Mouse (Mus musculus) hindbrain, embryonic 12.5 days (tissue): ENCODE results near the gene Macrod1. TPM values are rescaled to one million over a fixed set of nuclear protein-coding genes. Genes with fewer than 3 reads are reported as not detected.
A peak's percentile ranks its signal among the peaks of the same experiment; 100 is the strongest.
"Not testable (repeated sequence)": the region's sequence is repeated elsewhere in the genome, so short reads cannot be mapped to it uniquely, and the experiment has no call there.

Source experiments
- ATAC-seq: fragments of 200-750 bp; cut with Nextera tagmentation; 2 replicates; pipeline ENCODE4 v1.8.0; 2017; ENCODE audit warnings: moderate TSS enrichment; ENCODE audit not compliant: low FRiP score
- H3K27ac ChIP-seq: fragments of 300-500 bp; sonication (generic); 2 replicates; pipeline ENCODE4 v1.5.1; 2016; ENCODE audit warnings: mild to moderate bottlenecking
- H3K27me3 ChIP-seq: fragments of 300-500 bp; sonication (generic); 2 replicates; pipeline ENCODE4 v1.6.1; 2016; ENCODE audit warnings: mild to moderate bottlenecking
- H3K36me3 ChIP-seq: fragments of 300-500 bp; sonication (generic); 2 replicates; pipeline ENCODE4 v1.6.1; 2016; ENCODE audit warnings: mild to moderate bottlenecking
- H3K4me1 ChIP-seq: fragments of 300-500 bp; sonication (generic); 2 replicates; pipeline ENCODE4 v1.6.1; 2016
- H3K4me2 ChIP-seq: fragments of 300-500 bp; sonication (generic); replicated peaks from 2 replicates; pipeline ENCODE4 v1.6.1; 2016; ENCODE audit warnings: mild to moderate bottlenecking
- H3K4me3 ChIP-seq: fragments of 300-500 bp; sonication (generic); 2 replicates; pipeline ENCODE4 v1.5.1; 2016; ENCODE audit warnings: mild to moderate bottlenecking
- H3K9ac ChIP-seq: fragments of 300-500 bp; sonication (generic); 2 replicates; pipeline ENCODE4 v1.6.1; 2016; ENCODE audit warnings: mild to moderate bottlenecking, moderate library complexity
- H3K9me3 ChIP-seq: fragments of 300-500 bp; sonication (generic); replicated peaks from 2 replicates; pipeline ENCODE4 v1.6.1; 2016; ENCODE audit warnings: mild to moderate bottlenecking
- WGBS: fragments of 180-500 bp; shearing (Covaris S2); methylation state at CpG from one replicate; pipeline ENCODE4 v1.1.7; 2016; 5-methylcytosine and 5-hydroxymethylcytosine counted together
- polyA plus RNA-seq: library from polyadenylated mRNA; unstranded; fragments of >200 nt; fragmentation: Nextera tagmentation; extraction: Ambion mirVana; gene quantifications from 2 replicates; pipeline ENCODE4 v1.2.1, GENCODE M21; 2016

Macrod1 gene
- polyA plus RNA-seq, 1 experiment from 2014 or later, result 5.6 TPM

DNA sequence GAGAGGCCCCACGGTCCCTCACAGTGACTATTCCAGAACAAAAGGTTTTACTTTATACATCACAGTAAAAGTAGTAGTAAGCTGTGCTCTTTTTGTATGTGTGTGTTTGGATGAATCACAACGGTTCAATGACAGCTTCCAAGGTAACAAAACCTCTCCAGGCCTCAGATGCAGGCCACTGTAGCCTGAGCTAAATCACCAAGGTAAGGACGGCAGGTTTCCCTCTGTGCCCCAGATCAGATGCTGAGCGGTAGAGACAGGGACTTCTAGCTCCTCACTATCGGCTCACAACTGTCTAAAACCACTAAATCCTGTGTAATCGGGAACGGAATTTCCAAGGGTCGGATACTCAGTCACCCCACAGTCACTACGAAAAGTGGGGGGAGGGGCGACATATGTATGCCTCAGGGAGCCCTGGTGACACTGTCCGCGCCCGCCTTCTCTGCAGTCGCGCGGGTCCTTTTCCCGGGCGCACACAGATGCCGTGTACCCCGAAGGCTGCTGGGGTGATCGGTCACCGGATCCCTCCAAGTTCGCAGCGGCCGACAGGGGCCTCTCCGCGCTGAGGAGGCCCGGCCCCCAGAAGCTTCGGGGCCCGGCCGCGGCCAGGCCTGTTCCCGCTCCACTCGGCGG lies 17.4 kb upstream of the Macrod1 start:
- Histone ChIP-seq H3K36me3 (peaks cover 12% of the 10 kb centered on the region), H3K4me2 (peak overlapping the region; percentile 61), H3K27me3 (no peaks in the 10 kb centered on the region), H3K4me3 (peak overlapping the region; percentile 94), H3K9me3 (no peaks in the 10 kb centered on the region), H3K27ac (peak overlapping the region; percentile 91), H3K4me1 (peaks cover 27% of the 10 kb centered on the region), H3K9ac (peak overlapping the region; percentile 96)
- WGBS, result 2% methylated on average over 30 of the region's 35 CpGs
- peak; percentile 26 for ATAC-seq

DNA sequence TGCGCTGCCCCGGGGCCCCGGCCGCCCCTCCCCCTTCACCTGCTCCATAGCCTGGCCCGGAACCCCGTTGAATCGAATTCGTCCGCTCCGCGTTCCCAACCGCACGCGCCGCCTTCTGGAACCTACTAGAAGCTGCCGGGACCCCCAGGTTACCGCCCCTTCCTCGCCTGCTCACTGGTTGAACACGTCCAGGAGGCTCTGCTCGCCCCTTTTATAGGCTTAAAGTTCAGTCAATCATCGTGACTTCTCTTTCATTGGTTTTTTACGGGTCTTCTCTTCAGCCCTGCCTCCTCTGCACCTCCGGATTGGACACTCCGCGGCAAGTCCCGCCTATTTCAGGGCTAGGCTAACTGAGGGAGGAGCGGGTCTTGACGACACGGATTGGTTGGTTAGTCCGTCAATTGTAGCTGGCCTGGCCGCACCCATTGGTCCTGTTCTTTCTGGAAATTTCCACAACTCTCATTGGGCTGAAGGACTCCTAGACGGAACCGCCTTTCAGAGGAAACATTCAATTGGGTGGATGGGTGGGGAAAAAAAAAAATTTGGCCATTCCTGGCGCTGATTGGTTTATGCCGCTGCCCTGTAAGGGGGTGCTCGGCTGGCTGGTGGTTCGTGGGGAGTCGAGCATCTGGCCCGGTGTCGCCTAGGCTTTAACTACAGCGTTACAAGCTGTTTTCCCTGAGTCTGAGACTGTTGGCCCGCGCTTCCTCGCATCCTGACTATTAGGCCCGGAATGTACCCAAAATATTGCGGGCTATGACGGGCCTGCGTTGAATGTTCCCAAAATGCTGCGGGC lies 16.6 kb upstream of the Macrod1 start, which contains the start of gene Stip1:
Gene Stip1 (minus strand): TSS at position 127 of the 796 bp plus-strand sequence.
- ATAC-seq, result peak; percentile 99
- WGBS, result under 1% methylated on average over 48 of the region's 49 CpGs
- Histone ChIP-seq H3K27ac (peak within 1 kb of the TSS; percentile 91), H3K27me3 (no peaks in the 10 kb centered on the region), H3K4me1 (peaks cover 27% of the 10 kb centered on the region), H3K4me2 (peak within 1 kb of the TSS; percentile 61), H3K9me3 (no peaks in the 10 kb centered on the region), H3K4me3 (peak within 1 kb of the TSS; percentile 94), H3K9ac (peak within 1 kb of the TSS; percentile 96), H3K36me3 (peaks cover 6% of the 10 kb centered on the region; the same call in 1 of the 2 replicates)

DNA sequence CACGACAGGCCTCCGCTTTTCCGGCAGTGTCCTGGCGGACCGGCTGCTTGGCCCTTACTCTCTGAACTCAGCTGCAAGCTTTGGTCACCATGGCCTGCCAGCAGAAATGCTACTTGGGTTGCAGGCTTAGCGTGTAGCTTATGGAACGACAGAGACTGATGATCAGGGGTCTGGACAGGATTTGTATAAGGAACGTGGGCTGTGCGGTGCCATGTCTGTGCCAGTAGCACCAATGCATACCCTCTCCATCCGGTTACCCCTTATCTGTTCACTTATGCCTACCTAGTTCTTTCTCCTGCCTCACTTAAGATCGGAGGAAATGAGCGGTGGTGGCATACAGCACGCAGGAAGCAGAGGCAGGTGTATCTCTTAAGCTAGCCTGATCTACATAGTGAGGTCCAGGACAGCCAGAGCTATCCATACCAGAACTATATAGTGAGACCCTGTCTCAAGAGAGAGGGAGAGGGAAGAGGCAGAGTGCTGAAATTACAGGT lies 15.9 kb upstream of the Macrod1 start:
- peak overlapping the region; percentile 87 for H3K27ac ChIP-seq
- H3K9me3 ChIP-seq, result no peaks in the 10 kb centered on the region
- H3K27me3 ChIP-seq, result no peaks in the 10 kb centered on the region
- peak overlapping the region; percentile 94 for H3K4me3 ChIP-seq
- H3K4me1 ChIP-seq, result peaks cover 27% of the 10 kb centered on the region
- ATAC-seq, result peak; percentile 2
- peak overlapping the region; percentile 61 for H3K4me2 ChIP-seq
- WGBS, result 25% methylated on average over 13 of the region's 13 CpGs
- no peaks in the 10 kb centered on the region for H3K36me3 ChIP-seq
- H3K9ac ChIP-seq, result peak overlapping the region; percentile 57

DNA sequence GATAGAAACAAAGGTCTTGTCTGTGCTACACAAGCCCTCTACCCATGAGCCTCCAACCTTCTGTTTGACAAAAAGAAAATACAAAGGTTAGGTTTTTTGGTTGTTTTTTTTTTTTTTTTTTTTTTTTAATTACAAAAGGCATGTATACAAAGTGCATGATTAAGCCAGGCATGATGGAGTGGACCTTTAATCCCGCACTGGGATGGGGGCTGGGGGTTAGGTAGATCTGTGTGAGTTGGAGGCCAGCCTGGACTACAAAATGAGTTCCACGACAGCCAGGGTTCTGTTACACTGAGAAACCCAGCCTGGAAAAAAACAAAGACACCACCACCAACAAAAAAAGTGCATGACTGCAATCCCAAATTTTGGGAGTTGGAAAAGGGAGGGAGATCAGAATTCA lies 15.4 kb upstream of the Macrod1 start:
- Histone ChIP-seq H3K36me3 (no peaks in the 10 kb centered on the region), H3K27me3 (no peaks in the 10 kb centered on the region), H3K4me1 (peaks cover 27% of the 10 kb centered on the region), H3K27ac (peak overlapping the region; percentile 87; the same call in 1 of the 2 replicates), H3K9me3 (no peaks in the 10 kb centered on the region), H3K4me2 (peak overlapping the region; percentile 61), H3K9ac (no peak overlapping the region), H3K4me3 (0 out of 2 replicates have a peak overlapping the region, but pooled peaks have one; percentile 94)
- WGBS, result 95% methylated on average over 2 of the region's 2 CpGs
- no peak for ATAC-seq

DNA sequence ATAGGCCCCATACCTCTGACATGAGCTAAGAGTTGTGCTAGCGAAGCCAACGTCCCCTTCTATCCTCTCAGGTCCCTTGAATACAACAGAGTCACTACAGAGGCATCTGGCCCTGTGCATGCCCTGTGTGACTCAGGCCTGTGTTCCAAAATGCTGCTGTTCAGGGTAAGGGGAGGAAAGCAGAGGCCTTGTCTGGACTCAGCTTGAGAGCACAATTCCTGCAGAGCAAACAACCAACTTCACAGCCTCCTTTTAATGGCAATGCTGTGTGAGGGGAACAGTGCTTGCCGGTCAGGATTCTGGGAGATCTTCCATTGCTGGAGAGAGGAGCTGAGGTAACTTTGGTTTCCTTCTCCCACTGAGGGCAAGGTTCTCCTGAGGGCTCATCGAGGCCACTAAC lies 12.3 kb upstream of the Macrod1 start:
- Histone ChIP-seq H3K4me1 (peaks cover 4% of the 10 kb centered on the region; the same call in 1 of the 2 replicates), H3K9me3 (no peaks in the 10 kb centered on the region), H3K4me2 (no peak overlapping the region), H3K27ac (no peak overlapping the region), H3K36me3 (no peaks in the 10 kb centered on the region), H3K4me3 (no peak overlapping the region), H3K9ac (no peak overlapping the region), H3K27me3 (no peaks in the 10 kb centered on the region)
- no peak for ATAC-seq
- WGBS, result 67% methylated on average over 4 of the region's 4 CpGs

DNA sequence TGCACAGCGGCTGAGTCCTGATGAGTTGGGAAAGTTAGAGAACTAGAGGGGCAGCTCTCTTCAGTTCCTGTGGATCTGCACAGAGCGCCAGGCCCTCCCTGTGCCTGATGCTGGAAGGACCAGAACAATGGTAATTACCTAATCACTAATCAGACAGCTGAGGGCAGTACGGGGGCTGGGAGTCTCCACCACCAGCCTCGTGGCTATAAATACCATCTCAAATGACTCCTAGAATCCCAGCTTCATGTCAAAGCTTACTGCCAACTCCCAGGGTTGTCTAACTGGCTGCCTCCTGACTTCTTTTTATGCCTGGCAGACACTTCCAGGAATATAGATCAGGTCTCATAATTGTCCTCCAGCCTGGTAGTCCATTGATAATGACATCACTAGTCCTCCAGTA lies 11.9 kb upstream of the Macrod1 start:
- WGBS, result 46% methylated on average over 4 of the region's 4 CpGs
- ATAC-seq, result no peak

DNA sequence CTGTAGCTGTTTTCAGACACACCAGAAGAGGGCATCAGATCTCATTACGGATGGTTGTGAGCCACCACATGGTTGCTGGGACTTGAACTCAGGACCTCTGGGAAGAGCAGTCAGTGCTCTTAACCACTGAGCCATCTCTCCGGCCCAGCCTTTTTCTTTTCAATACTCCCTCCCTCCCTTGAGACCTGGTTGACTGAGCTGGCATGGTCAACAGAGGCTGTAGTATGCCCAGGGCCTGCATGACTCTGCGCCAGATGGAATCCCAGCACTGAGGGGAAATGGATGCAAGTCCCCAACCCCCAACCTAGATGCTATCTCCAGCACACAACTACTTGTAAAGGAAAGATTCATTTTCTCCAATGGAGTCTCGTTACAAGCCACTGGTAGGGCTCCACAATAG lies 3.2 kb upstream of the Macrod1 start:
- not testable (repeated sequence) for H3K27ac ChIP-seq, ATAC-seq, H3K4me3 ChIP-seq, H3K9ac ChIP-seq, H3K4me2 ChIP-seq, H3K9me3 ChIP-seq, H3K36me3 ChIP-seq
- H3K4me1 ChIP-seq, result peaks cover 23% of the 10 kb centered on the region
- H3K27me3 ChIP-seq, result peaks cover 27% of the 10 kb centered on the region
- WGBS, result 80% methylated on average over 4 of the region's 4 CpGs

More for the DNA sequence above, 11.9 kb upstream of the Macrod1 start:
- Histone ChIP-seq H3K9me3 (no peaks in the 10 kb centered on the region), H3K9ac (no peak overlapping the region), H3K4me1 (peaks cover 4% of the 10 kb centered on the region; the same call in 1 of the 2 replicates), H3K27me3 (no peaks in the 10 kb centered on the region), H3K36me3 (no peaks in the 10 kb centered on the region), H3K4me3 (no peak overlapping the region), H3K4me2 (no peak overlapping the region), H3K27ac (no peak overlapping the region)

DNA sequence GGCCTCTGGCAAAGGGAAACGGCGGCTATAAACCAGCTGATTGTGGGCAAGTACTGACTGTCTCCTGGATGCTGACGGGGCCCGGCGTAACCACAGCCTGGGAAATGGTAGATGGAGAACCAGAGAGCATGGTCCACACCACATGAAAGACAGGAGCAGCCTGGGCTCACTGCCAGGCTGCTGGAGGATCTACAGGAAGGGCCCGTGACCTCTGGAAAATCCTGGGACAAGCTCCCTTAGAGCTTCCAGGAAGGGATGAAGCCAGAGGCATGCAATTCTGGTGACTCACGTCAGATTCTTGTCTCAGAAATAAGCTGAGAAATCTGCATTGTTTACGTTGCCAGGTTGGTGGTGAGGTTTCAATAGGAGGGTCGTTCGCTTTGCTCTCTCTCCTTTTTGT lies 1.8 kb upstream of the Macrod1 start:
- no peak for ATAC-seq
- H3K9ac ChIP-seq, result no peak overlapping the region
- H3K4me2 ChIP-seq, result no peak overlapping the region
- H3K27ac ChIP-seq, result no peak overlapping the region
- no peaks in the 10 kb centered on the region for H3K9me3 ChIP-seq
- H3K4me1 ChIP-seq, result peaks cover 24% of the 10 kb centered on the region
- H3K36me3 ChIP-seq, result no peaks in the 10 kb centered on the region
- no peak overlapping the region for H3K4me3 ChIP-seq
- 72% methylated on average over 10 of the region's 10 CpGs for WGBS
- H3K27me3 ChIP-seq, result peaks cover 37% of the 10 kb centered on the region

DNA sequence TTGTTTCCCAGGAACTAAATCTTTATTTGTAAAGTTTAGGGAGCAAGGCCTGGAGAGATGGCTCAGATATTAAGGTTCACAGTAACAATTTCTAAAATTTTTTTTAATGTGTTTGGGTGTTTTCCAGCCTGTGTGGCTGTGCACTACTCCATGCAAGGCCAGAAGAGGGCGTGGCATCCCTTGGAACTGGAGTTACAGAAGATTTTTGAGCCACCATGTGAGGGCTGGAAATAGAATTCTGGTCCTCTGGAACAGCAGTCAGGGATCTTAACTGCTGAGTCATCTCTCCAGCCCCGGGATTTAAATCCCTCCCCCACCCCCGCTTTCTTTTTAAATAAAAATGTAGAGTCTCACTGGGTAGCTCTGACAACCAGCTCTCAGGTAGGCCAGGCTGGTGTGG lies 1.4 kb upstream of the Macrod1 start:
- Histone ChIP-seq H3K4me2 (no peak overlapping the region), H3K27ac (no peak overlapping the region), H3K9ac (no peak overlapping the region), H3K27me3 (peaks cover 39% of the 10 kb centered on the region), H3K4me3 (no peak overlapping the region), H3K9me3 (no peaks in the 10 kb centered on the region), H3K36me3 (no peaks in the 10 kb centered on the region), H3K4me1 (peaks cover 24% of the 10 kb centered on the region)
- 44% methylated on average over 3 of the region's 3 CpGs for WGBS
- no peak for ATAC-seq

DNA sequence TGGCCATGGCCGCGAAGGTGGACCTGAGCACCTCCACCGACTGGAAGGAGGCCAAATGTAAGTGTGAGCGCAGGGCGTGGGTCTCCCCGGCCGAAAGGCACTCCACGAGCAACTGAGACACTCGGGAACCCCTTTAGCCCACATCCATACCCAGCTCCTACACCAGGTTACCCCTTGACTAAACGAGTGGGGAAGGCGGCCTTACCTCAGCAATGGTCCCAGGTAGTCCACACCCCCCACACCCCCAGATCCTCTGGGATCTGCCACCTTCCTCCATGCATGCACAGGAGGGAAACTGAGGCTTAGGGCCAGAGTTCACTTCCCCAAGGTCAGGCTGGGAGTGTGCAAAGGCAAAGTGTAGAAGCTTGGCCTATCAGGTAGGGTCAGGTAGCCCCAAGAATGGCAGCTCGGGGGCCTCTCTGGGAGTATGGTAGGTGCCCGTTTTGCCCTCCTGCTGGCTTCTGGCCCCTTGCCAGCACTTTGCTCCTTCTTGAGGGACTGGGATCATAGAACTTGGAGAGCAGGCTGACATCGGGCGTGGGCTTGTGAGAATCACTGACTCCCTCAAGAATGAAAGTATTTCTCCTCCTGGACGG lies 614 bp downstream of the Macrod1 start:
- Histone ChIP-seq H3K4me1 (peaks cover 24% of the 10 kb centered on the region), H3K4me3 (peak overlapping the region; percentile 61), H3K27ac (no peak overlapping the region), H3K27me3 (peaks cover 44% of the 10 kb centered on the region), H3K9me3 (no peaks in the 10 kb centered on the region), H3K36me3 (no peaks in the 10 kb centered on the region), H3K4me2 (peak overlapping the region; percentile 99), H3K9ac (peak overlapping the region; percentile 65)
- WGBS, result 5% methylated on average over 16 of the region's 16 CpGs
- peak; percentile 62 for ATAC-seq

DNA sequence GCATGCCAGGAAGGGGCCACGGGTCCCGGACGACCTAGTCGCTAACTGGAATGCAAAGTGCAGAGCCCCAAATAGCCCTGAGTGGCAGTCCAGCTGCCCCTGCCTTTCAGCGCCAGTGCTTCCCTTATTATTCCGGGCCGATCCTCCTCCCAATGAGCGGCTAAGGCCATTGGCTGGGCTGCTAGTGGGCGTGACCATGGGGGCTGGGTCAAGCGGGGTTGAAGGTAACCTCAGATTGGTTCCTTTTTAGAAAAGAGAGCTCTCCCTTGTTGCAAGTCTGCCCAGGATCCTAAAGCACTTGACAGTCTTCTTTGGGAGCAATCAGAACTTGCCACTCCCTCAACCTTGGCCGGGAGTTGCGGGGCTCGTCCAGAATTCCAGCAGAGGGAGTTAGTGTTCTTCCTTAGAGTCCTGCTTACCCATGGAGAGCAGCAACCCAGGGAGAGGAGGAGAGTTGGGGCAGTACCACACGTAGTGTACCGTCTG lies 1.2 kb downstream of the Macrod1 start:
- Histone ChIP-seq H3K27ac (no peak overlapping the region), H3K9me3 (no peaks in the 10 kb centered on the region), H3K9ac (0 out of 2 replicates have a peak overlapping the region, but pooled peaks have one; percentile 9), H3K4me1 (peaks cover 24% of the 10 kb centered on the region), H3K4me3 (peak overlapping the region; percentile 61), H3K27me3 (peaks cover 44% of the 10 kb centered on the region), H3K36me3 (no peaks in the 10 kb centered on the region), H3K4me2 (peak overlapping the region; percentile 99)
- ATAC-seq, result peak; percentile 72
- WGBS, result under 1% methylated on average over 15 of the region's 15 CpGs

DNA sequence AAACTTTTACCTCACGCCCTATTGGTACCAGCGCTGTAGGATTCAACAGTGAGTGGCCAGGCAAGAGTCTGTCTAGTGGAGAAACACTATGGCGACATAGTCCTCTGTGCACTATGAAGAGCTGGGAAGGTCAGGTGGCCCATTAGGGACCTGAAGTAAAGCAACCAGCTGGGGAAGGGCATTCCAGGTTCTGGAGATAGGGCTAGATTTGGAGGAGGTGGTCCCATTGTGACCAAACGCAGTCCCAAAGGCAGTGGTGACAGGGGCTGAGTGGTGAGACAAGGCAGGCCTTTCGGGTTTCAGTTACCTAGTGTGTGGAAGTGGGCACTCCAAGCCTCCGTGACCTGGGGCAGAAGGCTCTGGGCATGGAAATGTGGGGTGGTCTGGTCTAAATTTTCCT lies 1.9 kb downstream of the Macrod1 start:
- no peak overlapping the region for H3K9ac ChIP-seq

More for the DNA sequence above, 1.9 kb downstream of the Macrod1 start:
- WGBS, result 59% methylated on average over 6 of the region's 6 CpGs
- H3K4me1 ChIP-seq, result peaks cover 24% of the 10 kb centered on the region
- H3K9me3 ChIP-seq, result no peaks in the 10 kb centered on the region
- no peak overlapping the region for H3K27ac ChIP-seq
- H3K27me3 ChIP-seq, result peaks cover 46% of the 10 kb centered on the region
- H3K4me3 ChIP-seq, result peak overlapping the region; percentile 61; the same call in 1 of the 2 replicates
- H3K4me2 ChIP-seq, result peak overlapping the region; percentile 99
- no peak for ATAC-seq
- no peaks in the 10 kb centered on the region for H3K36me3 ChIP-seq
